Mouse (Mus musculus) hindbrain, embryonic 11.5 days (tissue): Measurements from ENCODE around the gene Gfpt2. TPM values are rescaled to one million over a fixed set of nuclear protein-coding genes. Genes with fewer than 3 reads are reported as not detected.

Experiments used
- ATAC-seq: fragments of 200-750 bp; cut with Nextera tagmentation; 2 replicates; pipeline ENCODE4 v1.8.0; 2017; ENCODE audit warnings: mild to moderate bottlenecking, moderate TSS enrichment, moderate library complexity; ENCODE audit not compliant: low FRiP score
- DNase-seq: peaks from one replicate; pipeline ENCODE4 v3.0.0-alpha.2; 2015; ENCODE audit warnings: low spot score
- H3K27ac ChIP-seq: fragments of 300-500 bp; sonication (generic); 2 replicates; pipeline ENCODE4 v1.5.1; 2014; ENCODE audit warnings: mild to moderate bottlenecking, low read depth, low read length
- H3K27me3 ChIP-seq: fragments of 300-500 bp; sonication (generic); 2 replicates; pipeline ENCODE4 v1.6.1; 2014; ENCODE audit warnings: mild to moderate bottlenecking, low read length, moderate library complexity, mixed read lengths; ENCODE audit not compliant: control insufficient read depth, insufficient read depth
- H3K36me3 ChIP-seq: fragments of 300-500 bp; sonication (generic); 2 replicates; pipeline ENCODE4 v1.6.1; 2014; ENCODE audit warnings: mild to moderate bottlenecking, low read length, moderate library complexity, mixed read lengths; ENCODE audit not compliant: control insufficient read depth, insufficient read depth
- H3K4me1 ChIP-seq: fragments of 300-500 bp; sonication (generic); replicated peaks from 2 replicates; pipeline ENCODE4 v1.6.1; 2014; ENCODE audit warnings: low read length, mixed read lengths; ENCODE audit not compliant: control insufficient read depth, insufficient read depth
- H3K4me2 ChIP-seq: fragments of 300-500 bp; sonication (generic); replicated peaks from 2 replicates; pipeline ENCODE4 v1.6.1; 2014; ENCODE audit warnings: mild to moderate bottlenecking, low read depth, low read length
- H3K4me3 ChIP-seq: fragments of 300-500 bp; sonication (generic); 2 replicates; pipeline ENCODE4 v1.5.1; 2014; ENCODE audit warnings: low read depth, low read length
- H3K9ac ChIP-seq: fragments of 300-500 bp; sonication (generic); 2 replicates; pipeline ENCODE4 v1.6.1; 2014; ENCODE audit warnings: low read depth, low read length
- H3K9me3 ChIP-seq: fragments of 300-500 bp; sonication (generic); 2 replicates; pipeline ENCODE4 v1.6.1; 2016; ENCODE audit warnings: low read length; ENCODE audit not compliant: control insufficient read depth
- WGBS: fragments of 180-500 bp; shearing (Covaris S2); extraction: QIAGEN DNeasy Blood & Tissue Kit; methylation state at CpG from one replicate; pipeline ENCODE4 v1.1.7; 2014; 5-methylcytosine and 5-hydroxymethylcytosine counted together
- polyA plus RNA-seq: library from polyadenylated mRNA; unstranded; fragments of >200 nt; fragmentation: Nextera tagmentation; extraction: Ambion mirVana; gene quantifications from 2 replicates; pipeline ENCODE4 v1.2.1, GENCODE M21; 2014

The Gfpt2 gene
- polyA plus RNA-seq, 1 experiment from 2014 or later = 13.0 TPM

- Histone ChIP-seq H3K9ac (no peak overlapping the region), H3K4me1 (no peaks in the 10 kb centered on the region), H3K4me3 (no peak overlapping the region), H3K27ac (no peak overlapping the region), H3K4me2 (no peak overlapping the region), H3K9me3 (no peaks in the 10 kb centered on the region), H3K27me3 (no peaks in the 10 kb centered on the region), H3K36me3 (no peaks in the 10 kb centered on the region)
- WGBS = 77% methylated on average over 4 of the region's 4 CpGs
- peak; percentile 4 for DNase-seq
- no peak for ATAC-seq
Measured at GRCm38 (mm10) chr11:49848080-49848815, 54.3 kb downstream of the Gfpt2 start.

- Histone ChIP-seq H3K4me2 (no peak overlapping the region), H3K9ac (no peak overlapping the region), H3K27me3 (no peaks in the 10 kb centered on the region), H3K9me3 (no peaks in the 10 kb centered on the region), H3K4me3 (no peak overlapping the region), H3K27ac (no peak overlapping the region), H3K4me1 (no peaks in the 10 kb centered on the region), H3K36me3 (no peaks in the 10 kb centered on the region)
- no peak for ATAC-seq
- 92% methylated on average over 7 of the region's 7 CpGs for WGBS
- DNase-seq = no peak
Measured at GRCm38 (mm10) chr11:49850331-49850730, 56.4 kb downstream of the Gfpt2 start.

- no peaks in the 10 kb centered on the region for H3K36me3 ChIP-seq
- H3K4me3 ChIP-seq = no peak overlapping the region
- DNase-seq (no peak), ATAC-seq (no peak)
- H3K4me1 ChIP-seq = no peaks in the 10 kb centered on the region
- no peak overlapping the region for H3K27ac ChIP-seq
- H3K27me3 ChIP-seq = no peaks in the 10 kb centered on the region
- H3K4me2 ChIP-seq = no peak overlapping the region
- H3K9me3 ChIP-seq = no peaks in the 10 kb centered on the region
- H3K9ac ChIP-seq = no peak overlapping the region
- 87% methylated on average over 5 of the region's 5 CpGs for WGBS
Measured at GRCm38 (mm10) chr11:49855144-49855543, 61.2 kb downstream of the Gfpt2 start.

GRCm38 (mm10) chr11:49861139-49861538, 67.2 kb downstream of the Gfpt2 start:
- 91% methylated on average over 4 of the region's 4 CpGs for WGBS
- H3K27me3 ChIP-seq = no peaks in the 10 kb centered on the region

GRCm38 (mm10) chr11:49863926-49864325, 69.9 kb downstream of the Gfpt2 start:
- Histone ChIP-seq H3K27ac (no peak overlapping the region), H3K9me3 (no peaks in the 10 kb centered on the region), H3K36me3 (no peaks in the 10 kb centered on the region; the same call in 1 of the 2 replicates), H3K4me2 (no peak overlapping the region), H3K4me1 (no peaks in the 10 kb centered on the region), H3K4me3 (no peak overlapping the region), H3K9ac (no peak overlapping the region), H3K27me3 (no peaks in the 10 kb centered on the region)
- DNase-seq = no peak
- ATAC-seq = no peak

More at GRCm38 (mm10) chr11:49861139-49861538, 67.2 kb downstream of the Gfpt2 start:
- H3K4me1 ChIP-seq = no peaks in the 10 kb centered on the region
- no peak overlapping the region for H3K4me3 ChIP-seq
- no peak overlapping the region for H3K27ac ChIP-seq
- H3K9ac ChIP-seq = no peak overlapping the region
- H3K4me2 ChIP-seq = no peak overlapping the region
- DNase-seq (no peak), ATAC-seq (no peak)
- no peaks in the 10 kb centered on the region for H3K36me3 ChIP-seq
- H3K9me3 ChIP-seq = no peaks in the 10 kb centered on the region

GRCm38 (mm10) chr11:49867320-49867719, 73.3 kb downstream of the Gfpt2 start:
- H3K4me2 ChIP-seq = no peak overlapping the region
- no peak overlapping the region for H3K4me3 ChIP-seq
- H3K9ac ChIP-seq = no peak overlapping the region
- no peaks in the 10 kb centered on the region; the same call in 1 of the 2 replicates for H3K36me3 ChIP-seq
- 89% methylated on average over 5 of the region's 5 CpGs for WGBS
- H3K27ac ChIP-seq = no peak overlapping the region
- no peaks in the 10 kb centered on the region for H3K9me3 ChIP-seq
- no peaks in the 10 kb centered on the region for H3K27me3 ChIP-seq
- no peak for DNase-seq
- H3K4me1 ChIP-seq = no peaks in the 10 kb centered on the region
- no peak for ATAC-seq

- no peaks in the 10 kb centered on the region for H3K4me1 ChIP-seq
- ATAC-seq (no peak), DNase-seq (peak; percentile 69)
- no peaks in the 10 kb centered on the region; the same call in 1 of the 2 replicates for H3K36me3 ChIP-seq
- no peak overlapping the region for H3K27ac ChIP-seq
- H3K9ac ChIP-seq = no peak overlapping the region
- no peak overlapping the region for H3K4me2 ChIP-seq
- H3K9me3 ChIP-seq = no peaks in the 10 kb centered on the region
- H3K27me3 ChIP-seq = no peaks in the 10 kb centered on the region
- no peak overlapping the region for H3K4me3 ChIP-seq
Measured at GRCm38 (mm10) chr11:49869762-49870161, 75.8 kb downstream of the Gfpt2 start.

GRCm38 (mm10) chr11:49871914-49872313, 77.9 kb downstream of the Gfpt2 start:
- H3K27me3 ChIP-seq = no peaks in the 10 kb centered on the region
- no peaks in the 10 kb centered on the region for H3K9me3 ChIP-seq
- H3K4me1 ChIP-seq = no peaks in the 10 kb centered on the region
- 59% methylated on average over 6 of the region's 6 CpGs for WGBS
- no peak overlapping the region for H3K4me2 ChIP-seq
- H3K4me3 ChIP-seq = no peak overlapping the region
- H3K9ac ChIP-seq = no peak overlapping the region
- DNase-seq = peak; percentile 71
- no peak for ATAC-seq
- H3K36me3 ChIP-seq = no peaks in the 10 kb centered on the region; the same call in 1 of the 2 replicates
- no peak overlapping the region for H3K27ac ChIP-seq

GRCm38 (mm10) chr11:49872779-49873178, 78.8 kb downstream of the Gfpt2 start:
- Histone ChIP-seq H3K4me1 (no peaks in the 10 kb centered on the region), H3K9me3 (no peaks in the 10 kb centered on the region), H3K27me3 (no peaks in the 10 kb centered on the region), H3K27ac (no peak overlapping the region), H3K36me3 (no peaks in the 10 kb centered on the region; the same call in 1 of the 2 replicates), H3K4me3 (no peak overlapping the region), H3K9ac (no peak overlapping the region), H3K4me2 (no peak overlapping the region)
- DNase-seq = no peak
- no peak for ATAC-seq
- WGBS = 89% methylated on average over 6 of the region's 6 CpGs
